Mouse (Mus musculus) G1E (cell line): ENCODE results near the gene Anxa5. TPM values are rescaled to one million over a fixed set of nuclear protein-coding genes. Genes with fewer than 3 reads are reported as not detected.

Experiments used
- ATAC-seq: 2 replicates; pipeline ENCODE4 v1.8.0; 2016; ENCODE audit warnings: mild to moderate bottlenecking; ENCODE audit not compliant: insufficient number of reproducible peaks, poor library complexity, low FRiP score, severe bottlenecking; ENCODE audit errors: extremely low read depth
- DNase-seq: peaks from one replicate; pipeline ENCODE4 v3.0.0; 2012; ENCODE audit warnings: low spot score
- H3K27me3 ChIP-seq: 2 replicates; pipeline ENCODE4 v1.6.1; 2012; ENCODE audit warnings: mild to moderate bottlenecking, low read length, inconsistent platforms; ENCODE audit not compliant: insufficient read depth
- H3K36me3 ChIP-seq: replicated peaks from 2 replicates; pipeline ENCODE3; 2012; ENCODE audit warnings: mild to moderate bottlenecking, inconsistent platforms
- H3K4me1 ChIP-seq: 2 replicates; pipeline ENCODE4 v1.6.1; 2012; ENCODE audit warnings: low read depth, low read length, inconsistent platforms, mixed read lengths; ENCODE audit not compliant: insufficient read depth
- H3K4me3 ChIP-seq: 2 replicates; pipeline ENCODE4 v1.5.1; 2012; ENCODE audit warnings: low read depth, mild to moderate bottlenecking, inconsistent platforms, low read length, moderate library complexity, mixed read lengths
- H3K9me3 ChIP-seq: replicated peaks from 2 replicates; pipeline ENCODE4 v1.6.1; 2012; ENCODE audit warnings: inconsistent platforms
- CTCF ChIP-seq: IDR thresholded peaks from 2 replicates; pipeline ENCODE4 v1.5.1; 2012; ENCODE audit warnings: low read depth, low read length, inconsistent platforms, mixed read lengths
- GATA1 ChIP-seq: IDR thresholded peaks from 2 replicates; pipeline ENCODE4 v1.6.1; 2012; ENCODE audit warnings: borderline replicate concordance, low read length, inconsistent platforms, mixed read lengths
- GATA2 ChIP-seq: IDR thresholded peaks from 2 replicates; pipeline ENCODE4 v1.6.1; 2012; ENCODE audit warnings: low read depth, low read length, inconsistent platforms, borderline replicate concordance
- POLR2AphosphoS5 ChIP-seq: IDR thresholded peaks from 2 replicates; pipeline ENCODE4 v1.6.1; 2012; ENCODE audit warnings: low read depth, low read length, inconsistent platforms; ENCODE audit not compliant: insufficient replicate concordance
- TAL1 ChIP-seq: conservative IDR thresholded peaks from 2 replicates; pipeline ENCODE4 v1.6.1; 2012; ENCODE audit warnings: low read depth, low read length, inconsistent platforms, mixed read lengths
- polyA plus RNA-seq: library from polyadenylated mRNA; stranded (reverse); fragments of >175 nt; gene quantifications from 2 replicates; pipeline ENCODE4 v1.2.3, GENCODE M21; 2012
- total RNA-seq, 2 experiments: library from RNA; stranded (forward) in 1 of 2; stranded (reverse) in 1 of 2; fragments of 200-1000 nt in 1 of 2; fragments of >200 nt in 1 of 2; fragmentation: Nextera tagmentation in 1 of 2; gene quantifications; 2 replicates each; pipeline ENCODE4 v1.2.3; 2014 to 2017

Gene Anxa5
- 165 and 180 TPM in 2 replicates for total RNA-seq (2014; fragmentation: Nextera tagmentation)
- total RNA-seq (2017): 175 TPM in 2 replicates
- 81.0 and 94.3 TPM in 2 replicates for polyA plus RNA-seq

DNA sequence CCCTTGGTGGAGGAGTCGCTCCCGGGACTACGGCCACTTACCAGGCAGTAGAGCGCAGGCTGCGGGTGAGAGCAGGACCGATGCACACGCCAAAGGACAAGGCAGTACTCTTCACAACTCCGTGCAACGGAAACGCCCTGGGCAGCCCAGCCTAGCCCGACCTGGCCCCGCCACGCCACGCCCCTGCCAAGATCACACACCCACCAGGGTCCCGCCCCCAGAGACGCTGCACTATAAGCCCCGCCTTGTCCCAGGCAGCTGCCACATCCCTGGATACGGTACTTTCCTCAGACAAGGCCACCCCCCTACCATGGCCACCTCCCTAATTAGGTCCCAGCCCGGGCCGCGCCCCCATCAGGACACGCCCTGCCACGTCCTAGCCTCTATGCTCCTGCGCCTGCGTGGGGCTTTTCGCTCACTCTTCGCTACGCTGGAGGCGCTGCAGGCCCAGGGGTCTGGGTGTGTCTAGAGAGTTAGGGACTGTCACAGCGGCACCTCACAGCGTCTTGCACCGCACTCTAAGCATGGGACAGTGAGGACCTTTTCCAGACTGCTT, at the start of gene Anxa5, which contains the start of gene 1810062G17Rik:
Gene Anxa5 (minus strand): TSS at position 363 of the 556 bp plus-strand sequence.
Gene 1810062G17Rik (plus strand): TSS at position 406 of the 556 bp plus-strand sequence.
- H3K36me3 ChIP-seq: peaks cover 7% of the 10 kb centered on the region
- DNase-seq (peak; percentile 94), ATAC-seq (peak; percentile 95)
- H3K9me3 ChIP-seq: no peaks in the 10 kb centered on the region
- TF ChIP-seq POLR2AphosphoS5: no peak
- no peak for TF ChIP-seq TAL1
- TF ChIP-seq GATA1: no peak
- no peak for TF ChIP-seq GATA2
- TF ChIP-seq CTCF: no peak
- no peaks in the 10 kb centered on the region for H3K27me3 ChIP-seq
- peak within 1 kb of the TSS; percentile 80 for H3K4me3 ChIP-seq
- peaks cover 50% of the 10 kb centered on the region for H3K4me1 ChIP-seq

DNA sequence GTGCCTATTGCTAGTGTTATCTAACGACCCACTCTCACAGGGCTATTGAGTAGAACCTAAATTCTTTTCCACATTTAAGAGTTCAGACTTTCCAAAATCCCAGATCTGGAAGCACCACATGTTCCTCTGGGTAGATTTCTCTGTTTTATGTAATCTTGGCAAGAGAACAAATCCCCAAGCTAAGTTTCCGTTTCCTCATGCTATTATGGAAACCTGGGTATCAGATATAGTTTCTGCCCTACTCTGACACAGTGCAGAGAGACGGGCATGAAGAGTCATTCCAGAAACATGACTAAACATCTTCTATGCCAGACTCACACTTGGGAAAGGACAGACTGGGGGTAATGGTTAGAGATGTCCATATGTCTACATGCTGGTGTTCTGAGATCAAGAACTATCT, 48.8 kb upstream of the Anxa5 start:
- TF ChIP-seq GATA2: no peak
- no peak for ATAC-seq
- Histone ChIP-seq H3K27me3 (peaks cover 41% of the 10 kb centered on the region), H3K9me3 (no peaks in the 10 kb centered on the region), H3K4me1 (no peaks in the 10 kb centered on the region), H3K4me3 (no peak overlapping the region), H3K36me3 (no peaks in the 10 kb centered on the region)
- no peak for DNase-seq

DNA sequence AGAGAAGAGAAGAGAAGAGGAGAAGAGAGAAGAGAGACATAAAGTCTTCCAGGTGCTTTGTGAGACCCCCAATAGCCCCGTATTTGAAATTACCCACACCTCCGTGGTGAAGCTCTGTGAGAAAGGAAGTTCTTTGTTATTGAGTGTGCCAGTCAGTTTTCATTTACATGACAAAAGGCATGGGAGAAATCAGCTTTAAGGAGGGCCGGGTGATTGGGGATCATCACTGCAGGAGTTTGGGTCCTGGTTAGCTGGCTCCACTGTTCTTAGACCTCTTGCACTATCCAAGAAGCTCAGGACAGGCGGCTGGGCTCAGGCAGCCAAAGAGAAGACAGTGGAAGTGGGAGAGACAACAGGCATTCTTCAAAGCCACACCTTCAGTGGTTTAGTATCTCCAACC, 46.4 kb upstream of the Anxa5 start:
- Histone ChIP-seq H3K4me1 (no peaks in the 10 kb centered on the region), H3K9me3 (no peaks in the 10 kb centered on the region), H3K4me3 (no peak overlapping the region), H3K36me3 (no peaks in the 10 kb centered on the region), H3K27me3 (peaks cover 41% of the 10 kb centered on the region)
- ATAC-seq: no peak
- no peak for TF ChIP-seq GATA2
- TF ChIP-seq TAL1: no peak
- no peak for DNase-seq

DNA sequence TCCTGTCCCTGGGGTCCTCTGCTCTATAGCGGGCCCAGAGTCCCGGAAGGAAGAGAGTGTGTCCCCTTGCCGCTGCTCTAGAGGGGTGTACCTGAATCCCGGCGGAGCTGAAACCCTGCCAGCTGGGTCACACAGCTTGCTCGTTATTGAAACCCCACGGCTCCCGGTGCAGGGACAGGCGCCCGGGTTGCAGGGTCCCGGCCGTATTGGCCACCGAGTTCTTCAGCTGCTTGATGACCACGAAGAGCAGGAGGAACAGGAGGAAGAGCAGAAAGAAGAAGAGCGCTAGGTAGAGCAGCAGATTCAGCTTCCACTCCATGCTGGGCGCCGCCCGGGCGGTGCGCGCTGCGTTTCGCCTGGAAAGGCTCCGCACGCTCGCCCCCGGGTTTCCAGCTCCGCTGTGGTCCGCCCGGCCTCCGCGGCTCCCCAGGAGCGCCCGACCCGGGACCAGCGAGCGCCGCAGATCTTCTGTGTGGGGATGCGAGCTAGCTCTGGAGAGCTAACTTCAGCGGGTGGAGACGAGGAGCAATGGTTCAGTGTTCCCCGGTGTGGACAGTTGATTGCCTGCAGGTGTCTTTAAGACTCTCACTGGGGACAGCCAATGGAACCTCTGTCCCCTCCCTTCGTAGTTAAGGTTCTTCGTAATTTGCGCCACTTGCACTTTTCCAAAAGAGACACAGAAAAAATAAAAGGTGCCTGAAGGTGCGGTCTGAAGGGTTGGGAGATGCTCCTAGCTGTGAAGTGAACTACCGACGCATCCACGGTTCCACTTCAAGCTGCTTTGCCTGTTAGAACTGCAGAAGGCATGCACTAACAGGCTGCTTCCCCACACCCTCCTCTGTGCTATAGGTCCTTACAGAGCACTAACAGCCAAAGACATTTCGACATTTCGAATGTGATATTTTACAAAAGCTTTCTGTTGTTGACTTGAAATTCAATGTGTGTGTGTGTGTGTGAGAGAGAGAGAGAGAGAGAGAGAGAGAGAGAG, 45.7 kb upstream of the Anxa5 start, which contains the start of gene Gm11549:
Gene Gm11549 (minus strand): TSS at position 741 of the 988 bp plus-strand sequence.
- H3K4me3 ChIP-seq: no peak within 1 kb of the TSS
- peaks cover 33% of the 10 kb centered on the region for H3K27me3 ChIP-seq
- H3K36me3 ChIP-seq: no peaks in the 10 kb centered on the region
- no peaks in the 10 kb centered on the region for H3K4me1 ChIP-seq
- TF ChIP-seq POLR2AphosphoS5 (no peak), TAL1 (no peak), CTCF (no peak), GATA1 (no peak)
- ATAC-seq (no peak), DNase-seq (no peak)
- H3K9me3 ChIP-seq: no peaks in the 10 kb centered on the region

DNA sequence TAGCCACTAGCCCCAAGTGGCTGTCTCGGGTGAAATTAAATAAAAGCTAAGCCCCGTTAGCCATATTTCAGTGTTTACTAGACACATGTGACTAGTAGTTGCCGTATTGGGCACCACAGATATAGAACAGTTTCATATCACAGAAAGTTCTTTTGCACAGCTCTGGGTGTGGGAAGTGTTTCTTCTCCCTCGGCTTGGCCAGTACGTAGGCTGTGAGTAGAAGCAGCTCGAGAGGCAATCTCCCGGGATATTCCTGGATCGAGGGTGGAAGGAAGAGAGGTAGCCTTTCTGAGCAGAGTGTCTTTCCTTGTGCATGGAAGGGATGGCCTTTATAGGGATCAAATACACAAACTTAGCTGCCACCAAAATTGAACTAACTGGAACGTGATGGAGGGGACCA, 40.5 kb upstream of the Anxa5 start:
- Histone ChIP-seq H3K27me3 (peaks cover 15% of the 10 kb centered on the region), H3K4me3 (no peak overlapping the region), H3K4me1 (no peaks in the 10 kb centered on the region), H3K9me3 (no peaks in the 10 kb centered on the region), H3K36me3 (no peaks in the 10 kb centered on the region)
- DNase-seq (no peak), ATAC-seq (no peak)
- TF ChIP-seq GATA2 (no peak), POLR2AphosphoS5 (no peak), CTCF (no peak), TAL1 (no peak), GATA1 (no peak)

DNA sequence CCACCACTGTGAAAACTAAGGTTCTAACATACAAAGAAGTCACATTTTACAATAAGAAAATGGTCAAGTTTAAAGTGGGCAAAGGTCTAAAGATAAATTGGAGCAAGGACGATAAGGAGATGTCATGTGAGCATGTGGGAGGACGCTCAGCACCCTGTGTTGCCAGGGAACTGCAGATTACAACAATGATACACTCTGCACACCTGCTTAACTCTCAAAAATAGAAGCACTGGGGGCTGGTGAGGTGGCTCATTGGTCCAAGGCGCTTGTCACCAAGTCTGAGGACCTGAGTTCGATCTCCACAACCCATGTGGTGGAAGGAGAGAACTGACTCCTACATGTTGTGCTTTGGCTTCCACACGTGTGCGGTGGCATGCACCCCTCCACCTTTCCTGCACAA, 35.8 kb upstream of the Anxa5 start:
- peaks cover 3% of the 10 kb centered on the region; the same call in 1 of the 2 replicates for H3K27me3 ChIP-seq
- no peak for ATAC-seq
- TF ChIP-seq TAL1 (no peak), CTCF (no peak), POLR2AphosphoS5 (no peak), GATA2 (no peak), GATA1 (no peak)
- no peaks in the 10 kb centered on the region for H3K9me3 ChIP-seq
- DNase-seq: no peak
- no peaks in the 10 kb centered on the region for H3K36me3 ChIP-seq
- no peaks in the 10 kb centered on the region for H3K4me1 ChIP-seq
- H3K4me3 ChIP-seq: no peak overlapping the region
